Mouse (Mus musculus) naive thymus-derived CD4-positive, alpha-beta T cell, adult 5 months (primary cell): ENCODE results near the gene Btbd35f6. TPM values are rescaled to one million over a fixed set of nuclear protein-coding genes. Genes with fewer than 3 reads are reported as not detected.

Experiments
- polyA plus RNA-seq: library from polyadenylated mRNA; unstranded; fragments of 100-300 nt; shearing (Covaris generic); gene quantifications from one replicate; pipeline ENCODE4 v1.2.1, GENCODE M21; 2017

Btbd35f6 gene
- not detected for polyA plus RNA-seq

GRCm38 (mm10) chrX:33956440-33956839, at the start of gene Btbd35f6:
Btbd35f6 (minus strand) TSS chrX:33956540.

GRCm38 (mm10) chrX:33986716-33987115, 30.4 kb upstream of the Btbd35f6 start, which contains the start of gene Gm21870:
Gm21870 (minus strand) TSS chrX:33986816.

Other genes with a start within 250 kb of the Btbd35f6 start
- gene Gm21870, start 30.3 kb upstream of the Btbd35f6 start, polyA plus RNA-seq, result not detected
- gene Btbd35f9, start 205.0 kb upstream of the Btbd35f6 start, polyA plus RNA-seq, result not detected